Mouse (Mus musculus) C2C12 (cell line): ENCODE data around the gene Epb41l1.

ENCODE experiments used
- CEBPB ChIP-seq: IDR thresholded peaks from one replicate; pipeline ENCODE4 v1.6.1; 2011; ENCODE audit warnings: low read depth, mild to moderate bottlenecking, control low read depth, moderate library complexity
- CTCF ChIP-seq: IDR thresholded peaks from one replicate; pipeline ENCODE4 v1.5.1; 2011; ENCODE audit not compliant: control insufficient read depth, insufficient read depth, insufficient read length
- MAX ChIP-seq: IDR thresholded peaks from one replicate; pipeline ENCODE4 v1.6.1; 2011; ENCODE audit warnings: mild to moderate bottlenecking, control low read depth
- MYOD1 ChIP-seq: IDR thresholded peaks from one replicate; pipeline ENCODE4 v1.6.1; 2011; ENCODE audit warnings: low read depth; ENCODE audit not compliant: control insufficient read depth, insufficient read length
- MYOG ChIP-seq: IDR thresholded peaks from one replicate; pipeline ENCODE4 v1.6.1; 2011; ENCODE audit not compliant: control insufficient read depth, insufficient read length; ENCODE audit errors: extremely low read depth
- USF1 ChIP-seq: IDR thresholded peaks from one replicate; pipeline ENCODE4 v1.6.1; 2011; ENCODE audit warnings: low read depth, mild to moderate bottlenecking, control low read depth, moderate library complexity

- TF ChIP-seq CTCF (no peak), MYOG (no peak), MYOD1 (no peak), USF1 (no peak), CEBPB (no peak), MAX (no peak)
Observed at GRCm38 (mm10) chr2:156482764-156483163, 62.1 kb downstream of the Epb41l1 start.
